Mouse (Mus musculus): ENCODE data around the gene Fbln2.

Gene Fbln2

GRCm38 (mm10) chr6:91312491-91312890, 100.2 kb downstream of the Fbln2 start:
- no peak for DNase-seq (ENCODE audit: low read depth, low spot score)
